Mouse (Mus musculus) cerebellum, adult 8-10 months (tissue): ENCODE results near the gene Obp1a.

Source experiments
- DNase-seq: peaks from one replicate; pipeline ENCODE4 v3.0.0; 2022

Gene Obp1a

GRCm38 (mm10) chrX:78091274-78091673 lies at the start of gene Obp1a:
Gene Obp1a (minus strand): TSS chrX:78091374.
- DNase-seq = no peak

- no peak for DNase-seq
Measured at GRCm38 (mm10) chrX:78125167-78125566, 34.0 kb upstream of the Obp1a start, which contains the start of gene Gm5938. Gene Gm5938 (plus strand): TSS chrX:78125467.
